Mouse (Mus musculus) right cerebral cortex, postnatal 10 days (tissue): Measurements from ENCODE around the gene Olfr263.

Experiments used
- DNase-seq, 2 experiments: peaks; one replicate each; pipeline ENCODE4 v3.0.0; 2021; ENCODE audit warnings: low spot score in 2 of 2

The Olfr263 gene

GRCm38 (mm10) chr13:21169657-21170430, 40.4 kb downstream of the Olfr263 start:
- DNase-seq = peak; percentile 86 to 89

- no peak for DNase-seq
Measured at GRCm38 (mm10) chr13:21170431-21171155, 41.2 kb downstream of the Olfr263 start.

- DNase-seq = peak; percentile 49 to 50
Measured at GRCm38 (mm10) chr13:21171156-21171530, 41.7 kb downstream of the Olfr263 start.

GRCm38 (mm10) chr13:21171600-21172150, 42.2 kb downstream of the Olfr263 start:
- DNase-seq = peak; percentile 70 to 71

- DNase-seq = peak; percentile 75 to 84
Measured at GRCm38 (mm10) chr13:21172241-21173027, 43.0 kb downstream of the Olfr263 start.

GRCm38 (mm10) chr13:21173072-21173471, 43.6 kb downstream of the Olfr263 start:
- DNase-seq = peak; percentile 88 to 91

GRCm38 (mm10) chr13:21176733-21177132, 47.3 kb downstream of the Olfr263 start:
- peak in 1 of 2 experiments; percentile 10 for DNase-seq

- DNase-seq = no peak
Measured at GRCm38 (mm10) chr13:21177657-21178056, 48.2 kb downstream of the Olfr263 start.

GRCm38 (mm10) chr13:21178364-21178763, 48.9 kb downstream of the Olfr263 start:
- DNase-seq = no peak

- DNase-seq = peak in 1 of 2 experiments; percentile 36
Measured at GRCm38 (mm10) chr13:21179367-21179723, 49.9 kb downstream of the Olfr263 start, which contains the start of gene Trim27. Gene Trim27 (plus strand): TSS chr13:21179445.

- peak; percentile 85 to 90 for DNase-seq
Measured at GRCm38 (mm10) chr13:21179724-21180550, 50.5 kb downstream of the Olfr263 start.

GRCm38 (mm10) chr13:21180551-21181530, 51.4 kb downstream of the Olfr263 start:
- peak; percentile 64 to 65 for DNase-seq

- no peak for DNase-seq
Measured at GRCm38 (mm10) chr13:21181996-21182395, 52.6 kb downstream of the Olfr263 start.

- DNase-seq = no peak
Measured at GRCm38 (mm10) chr13:21183066-21183465, 53.6 kb downstream of the Olfr263 start.

- DNase-seq = no peak
Measured at GRCm38 (mm10) chr13:21183661-21184060, 54.2 kb downstream of the Olfr263 start.

- no peak for DNase-seq
Measured at GRCm38 (mm10) chr13:21185521-21185920, 56.1 kb downstream of the Olfr263 start.
